Mouse (Mus musculus) spleen, postnatal 14 days (tissue): ENCODE data around the gene Olfr281.
A peak's percentile ranks its signal among the peaks of the same experiment; 100 is the strongest.

Experiments used
- DNase-seq, 2 experiments: peaks; one replicate each; pipeline ENCODE4 v3.0.0; 2021 to 2022; ENCODE audit warnings: low spot score in 2 of 2

Olfr281 gene

DNA sequence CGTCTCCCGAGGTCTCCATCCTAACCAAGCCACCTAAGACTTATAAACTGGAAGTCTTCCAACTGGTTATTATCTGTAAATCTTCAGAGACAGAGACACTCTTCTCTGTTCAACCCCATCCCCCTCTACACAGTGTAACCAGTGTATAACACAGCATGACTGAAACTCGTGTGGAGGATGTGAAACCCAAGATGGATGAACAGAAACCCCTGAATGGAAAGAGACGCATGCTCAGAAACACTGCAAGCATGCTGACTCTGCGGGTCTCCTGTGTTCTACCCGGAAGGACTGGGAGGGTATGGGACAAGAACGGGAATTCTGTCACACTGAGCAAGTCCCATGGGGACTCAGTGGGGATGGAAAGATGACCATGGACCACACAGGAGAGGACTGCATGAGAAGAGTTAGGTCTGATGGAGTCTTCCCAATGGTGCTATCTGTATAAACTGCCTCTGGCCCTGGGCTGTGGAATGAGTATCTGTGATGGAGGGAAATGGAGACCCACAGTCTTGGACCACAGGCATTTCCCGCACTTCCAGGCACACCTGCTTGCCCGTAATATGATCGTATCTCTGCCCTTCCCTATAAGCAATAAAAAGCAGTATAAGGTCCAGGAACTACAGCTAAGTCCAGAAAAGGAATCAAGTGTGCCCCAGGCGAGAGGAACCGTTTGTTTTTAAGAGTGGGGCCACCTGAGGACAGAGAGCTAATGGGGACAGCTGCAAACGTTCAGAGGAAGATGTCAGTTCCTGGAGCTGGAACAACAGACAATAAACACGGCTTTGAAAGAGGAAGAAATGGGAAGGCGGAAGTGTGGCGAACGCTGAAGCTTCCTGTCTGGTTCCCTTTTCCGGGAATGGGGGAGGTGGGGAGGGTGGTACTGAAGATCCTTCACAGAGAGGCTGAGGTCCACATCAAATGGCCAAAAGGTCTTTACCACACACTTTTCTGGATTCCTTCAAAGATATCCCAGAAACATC lies 31.8 kb downstream of the Olfr281 start:
- peak in 1 of 2 experiments; percentile 8 for DNase-seq

DNA sequence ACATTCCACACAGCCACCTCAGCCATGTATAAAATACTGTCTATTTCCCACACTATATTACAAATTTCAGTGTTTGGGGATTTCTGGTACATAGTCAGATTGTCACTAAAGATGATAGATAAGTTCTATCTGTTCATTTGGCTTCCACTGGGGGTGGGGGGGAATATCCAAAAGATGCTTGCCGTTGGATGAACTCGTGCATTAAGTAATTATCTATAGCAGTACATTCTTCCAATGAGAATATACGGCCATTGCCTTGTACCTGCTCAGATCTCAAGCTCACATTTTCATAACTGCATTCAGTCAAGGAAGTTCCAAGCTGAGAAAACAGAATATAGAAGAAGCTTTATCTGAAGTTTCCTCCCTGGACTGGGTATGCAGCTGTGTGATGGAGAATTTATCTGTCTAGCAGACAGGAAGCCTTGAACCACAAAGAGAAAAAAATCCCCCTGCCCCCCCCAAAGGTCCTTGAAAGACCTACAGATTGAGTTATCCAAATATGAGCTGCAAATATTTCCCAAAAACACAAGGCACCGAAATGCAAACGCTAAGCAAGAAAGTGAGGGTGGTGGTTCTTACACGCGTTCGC lies 34.1 kb downstream of the Olfr281 start:
- DNase-seq = no peak

DNA sequence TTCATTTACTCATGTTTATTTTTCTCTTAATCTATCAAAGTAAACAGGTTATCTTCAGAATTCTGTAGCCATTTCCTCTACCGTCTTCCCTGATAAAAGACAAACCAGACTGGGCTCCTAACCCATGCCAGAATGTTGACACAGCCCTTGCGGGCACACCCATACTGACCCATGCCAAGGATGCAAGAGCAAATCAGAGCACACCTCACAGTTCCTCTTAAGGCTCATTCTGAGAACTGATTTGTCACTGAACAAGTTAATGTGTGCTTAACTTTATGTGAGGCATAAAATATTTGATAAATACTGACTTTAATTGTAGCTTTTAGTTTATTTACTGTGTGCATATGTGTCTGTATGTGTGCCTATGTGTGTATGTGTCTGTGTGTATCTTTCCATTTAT lies 38.9 kb downstream of the Olfr281 start:
- DNase-seq = no peak

DNA sequence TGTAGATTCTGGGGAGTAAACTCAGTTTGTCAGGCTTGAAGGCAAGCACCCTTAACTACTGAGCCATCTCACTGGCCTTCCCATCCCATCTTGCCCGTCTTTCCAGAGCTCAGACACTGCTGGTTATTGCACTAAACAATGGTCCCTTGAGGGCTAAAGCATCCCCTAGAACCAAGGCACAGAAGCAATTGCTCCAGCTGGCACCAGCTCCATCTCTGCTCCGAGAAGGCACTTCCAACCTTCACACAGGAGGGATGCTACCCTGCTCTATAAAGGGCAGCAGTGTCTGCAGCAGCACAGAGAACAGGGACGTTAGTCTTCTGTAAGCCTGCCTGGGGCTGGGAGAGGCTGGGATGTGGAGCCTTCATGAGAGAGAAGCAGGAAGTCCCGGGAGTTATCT lies 39.7 kb downstream of the Olfr281 start, which contains the start of gene Olfr279:
Gene Olfr279, plus strand, starts transcription at position 301 of the 400 bp plus-strand sequence.
- DNase-seq = no peak

DNA sequence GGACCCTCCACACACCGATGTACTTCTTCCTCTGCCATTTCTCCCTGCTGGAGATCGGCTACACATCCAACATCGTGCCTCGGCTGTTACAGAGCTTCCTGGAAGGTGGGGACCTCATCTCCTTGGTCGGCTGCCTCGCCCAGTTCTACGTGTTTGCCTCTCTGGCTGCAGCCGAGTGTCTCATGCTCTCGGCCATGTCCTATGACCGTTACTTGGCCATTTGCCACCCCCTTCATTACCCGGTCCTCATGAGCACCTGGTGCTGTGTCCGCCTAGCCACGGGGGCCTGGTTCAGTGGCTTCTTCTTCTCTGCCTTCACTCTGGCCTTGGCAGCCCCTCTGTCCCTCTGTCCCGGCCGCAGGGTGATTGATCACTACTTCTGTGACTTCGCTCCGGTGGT lies 45.2 kb downstream of the Olfr281 start:
- no peak for DNase-seq

DNA sequence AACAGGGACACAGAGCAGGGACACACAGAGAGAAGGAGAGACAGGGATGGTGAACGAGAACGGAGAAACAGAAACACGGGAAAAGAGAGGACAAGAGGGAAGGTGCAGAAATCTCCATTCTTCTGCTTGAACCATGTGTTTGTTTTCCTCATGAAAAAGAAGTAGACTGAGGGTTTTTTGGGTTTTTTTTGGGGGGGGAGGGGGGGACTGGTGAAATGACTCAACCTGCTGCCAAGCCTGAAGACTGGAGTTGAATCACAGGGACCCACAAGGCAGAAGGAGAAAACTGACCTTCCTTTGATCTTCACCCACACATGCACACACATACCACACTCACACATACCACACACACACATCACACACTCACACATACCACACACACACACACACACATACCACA lies 50.9 kb downstream of the Olfr281 start:
- DNase-seq = no peak

DNA sequence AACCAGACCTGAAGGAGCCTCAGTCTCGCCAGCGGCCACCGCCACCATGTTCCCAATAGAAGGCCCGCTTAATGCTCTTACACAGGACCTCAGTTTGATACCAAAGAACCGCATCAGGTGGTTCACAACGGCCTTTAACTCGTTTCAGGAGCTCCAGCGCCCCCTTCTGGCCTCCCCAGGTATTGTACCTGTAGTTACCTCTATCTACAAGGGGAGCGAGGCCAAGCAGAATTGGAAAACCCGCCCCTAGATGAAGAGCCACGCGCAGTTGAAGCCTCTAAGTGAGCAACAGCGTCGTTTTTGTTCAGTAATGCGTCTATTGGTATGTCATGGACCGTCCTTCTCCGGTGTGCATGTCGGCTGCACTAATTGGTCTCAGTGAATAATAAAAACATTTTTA lies 52.1 kb downstream of the Olfr281 start:
- DNase-seq = peak; percentile 62 to 80

DNA sequence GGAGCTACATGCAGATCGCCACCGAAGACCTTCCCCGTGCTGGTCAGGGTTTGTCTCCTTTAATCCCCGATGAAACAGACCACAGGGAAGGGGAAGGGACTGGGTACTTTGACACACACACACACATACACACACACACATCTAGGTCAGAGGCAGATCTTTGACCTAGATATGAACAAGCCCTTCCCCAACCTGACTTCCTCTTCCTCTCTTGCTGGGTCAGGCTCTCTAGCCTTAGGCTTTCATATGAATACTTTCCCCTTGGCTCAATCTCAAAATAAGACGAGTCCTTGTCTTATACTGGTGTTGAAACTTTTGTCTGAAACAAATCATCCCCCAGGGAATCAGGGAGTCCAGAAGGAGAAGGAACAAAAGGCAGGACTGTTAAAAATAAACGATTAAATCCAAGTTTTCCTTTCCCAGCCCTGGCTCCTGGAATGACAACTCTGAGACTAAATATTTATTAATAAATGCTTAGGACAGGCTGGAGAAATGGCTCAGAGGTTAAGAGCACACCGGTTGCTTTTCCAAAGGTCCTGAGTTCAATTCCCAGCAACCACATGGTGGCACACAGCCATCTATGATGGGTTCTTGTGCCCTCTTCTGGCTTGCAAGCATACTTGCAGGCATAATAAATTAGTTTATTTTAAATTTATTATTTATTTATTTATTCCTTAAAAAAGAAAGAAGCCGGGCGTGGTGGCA lies 54.0 kb downstream of the Olfr281 start:
- no peak for DNase-seq

DNA sequence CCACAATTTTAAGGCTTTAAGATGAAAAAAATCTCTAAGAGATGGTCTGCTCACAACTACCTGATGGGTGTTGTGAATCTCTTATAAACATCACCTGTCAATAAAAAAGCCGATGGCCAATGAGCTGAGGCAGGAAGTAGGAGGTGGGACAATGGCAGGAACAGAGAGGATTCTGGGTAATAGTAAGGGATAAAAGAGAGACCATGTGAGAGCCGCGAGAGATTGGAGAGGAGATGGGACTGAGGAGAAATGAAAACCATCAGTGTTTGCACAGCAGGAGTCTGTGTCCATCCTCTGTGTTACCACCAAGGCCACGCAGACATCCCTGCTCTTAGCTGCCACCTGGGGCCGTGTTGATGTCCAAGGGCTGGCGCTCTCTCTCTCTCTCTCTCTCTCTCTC lies 54.9 kb downstream of the Olfr281 start:
- DNase-seq = no peak

DNA sequence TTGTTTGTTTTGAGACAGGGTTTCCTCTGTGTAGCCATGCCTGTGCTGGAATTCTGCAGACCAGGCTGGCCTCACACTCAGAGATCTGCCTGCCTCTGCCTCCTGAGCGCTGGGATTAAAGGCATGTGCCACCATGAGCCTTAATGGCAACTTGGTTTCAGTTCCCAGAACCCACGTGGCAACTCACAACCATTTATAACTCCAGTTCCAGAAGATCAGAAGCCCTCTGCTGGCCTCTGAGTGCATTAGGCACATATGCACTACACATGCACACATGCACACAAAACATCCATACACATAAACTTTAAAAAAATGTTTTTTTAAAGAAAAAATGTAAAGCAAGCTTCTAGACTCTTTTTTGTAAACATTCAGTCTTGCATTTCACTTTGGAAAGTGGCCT lies 57.0 kb downstream of the Olfr281 start:
- DNase-seq = no peak
